8 mouse cellular contexts compared by ENCODE assay signal in the genomic region with DNA sequence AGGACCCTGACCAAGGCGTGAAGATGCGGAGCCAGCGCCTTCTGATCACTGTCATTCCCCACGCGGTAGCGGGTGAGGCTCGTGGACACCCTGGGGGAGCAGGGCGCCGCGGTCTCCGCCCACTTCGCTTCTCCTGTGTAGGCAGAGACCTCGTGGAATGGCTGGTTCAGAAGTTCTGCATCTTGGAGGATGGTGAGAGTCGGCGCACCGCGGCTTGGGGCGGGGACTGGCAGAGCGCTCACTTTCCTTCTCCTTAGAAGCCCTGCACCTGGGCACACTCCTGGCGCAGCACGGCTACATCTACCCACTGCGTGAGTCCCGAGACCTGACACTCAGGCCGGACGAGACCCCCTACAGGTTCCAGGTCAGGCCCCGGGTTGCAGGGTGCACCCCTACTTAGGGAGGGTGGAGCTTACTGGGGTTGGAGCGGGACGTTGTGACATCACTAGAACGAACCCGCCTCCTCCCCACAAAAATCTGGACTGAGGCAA. TPM values are rescaled to one million over a fixed set of nuclear protein-coding genes. Genes with fewer than 3 reads are reported as not detected.
DNase-seq lines count a peak whose midpoint lies in the region; ATAC-seq lines count a peak whose summit lies in the region.

No protein-coding gene starts in this region.

- H3K4me2 ChIP-seq in kidney, embryonic 15.5 days: peak overlapping the region; percentile 95

- H3K4me1 ChIP-seq in brown adipose tissue, adult 24 weeks (ENCODE audit: control insufficient read depth, insufficient read depth, insufficient read length, low read length): no peaks in the 10 kb centered on the region
- peaks cover 51% of the 10 kb centered on the region for H3K4me1 ChIP-seq in kidney, embryonic 15.5 days

- H3K27ac ChIP-seq in brown adipose tissue, adult 24 weeks (replicated peaks; ENCODE audit: low read depth, low read length): no peak overlapping the region
- no peak overlapping the region for H3K27ac ChIP-seq in kidney, embryonic 15.5 days

- whole genome bisulfite sequencing in kidney, embryonic 15.5 days: 1% methylated on average over 30 of the region's 30 CpGs

- peak overlapping the region; percentile 24 for H3K9ac ChIP-seq in kidney, embryonic 15.5 days

- ATAC-seq in kidney, embryonic 15.5 days (replicated peaks; ENCODE audit: low FRiP score): no peak
- peak; percentile 38; the same call in 1 of the 2 replicates for ATAC-seq in monocyte, adult 5-6 weeks (replicated peaks; ENCODE audit: insufficient number of reproducible peaks, low FRiP score, low TSS enrichment, poor library complexity, severe bottlenecking)

- peak overlapping the region; percentile 31 for H3K4me3 ChIP-seq in brown adipose tissue, adult 24 weeks (ENCODE audit: insufficient read depth, low read depth, low read length)
- peak overlapping the region; percentile 52 for H3K4me3 ChIP-seq in kidney, embryonic 15.5 days (replicated peaks)

- peaks cover 61% of the 10 kb centered on the region for H3K27me3 ChIP-seq in kidney, embryonic 15.5 days

- no peaks in the 10 kb centered on the region for H3K9me3 ChIP-seq in kidney, embryonic 15.5 days (replicated peaks)

- peak; percentile 16 to 38 for DNase-seq in heart, adult 18-20 months
- no peak for DNase-seq in heart, postnatal 4 days
- DNase-seq in frontal cortex, postnatal 36 days (ENCODE audit: low spot score in 2 of 2): peak; percentile 75 to 83
- DNase-seq in liver: peak; percentile 23
- DNase-seq in urinary bladder, postnatal 25 days (ENCODE audit: low spot score): peak; percentile 39

- peaks cover under 1% of the 10 kb centered on the region; the same call in 1 of the 2 replicates for H3K36me3 ChIP-seq in kidney, embryonic 15.5 days

RNA-seq across cellular contexts. Expression of a gene that starts 0.6 kb away (rescaled TPM):
- total RNA-seq in heart, adult 18-20 months (2021): under 1 TPM; 0.15 to 0.77 TPM
- total RNA-seq in heart, postnatal 4 days (2021): 1 to 10 TPM; 2.0 to 2.1 TPM
- polyA plus RNA-seq in brown adipose tissue, adult 24 weeks (2012; ENCODE audit: insufficient read depth, insufficient read length, missing spikeins): not detected in 2 replicates
- 9.2 and 9.4 TPM in 2 replicates for polyA plus RNA-seq in kidney, embryonic 15.5 days (2015; fragmentation: Nextera tagmentation; extraction: Ambion mirVana)
- 0.49 TPM in 1 of 3 replicates, not detected in the others for total RNA-seq in monocyte, adult 5-6 weeks (2017)

RNA-seq across cellular contexts. Expression of a gene that starts 4.2 kb away (rescaled TPM):
- 1 to 10 TPM in 1 of 2 experiments, under 1 TPM in 1; 0.95 to 1.2 TPM for total RNA-seq in heart, adult 18-20 months (2021)
- 1 to 10 TPM; 1.6 to 2.0 TPM for total RNA-seq in heart, postnatal 4 days (2021)
- polyA plus RNA-seq in brown adipose tissue, adult 24 weeks (2012; ENCODE audit: insufficient read depth, insufficient read length, missing spikeins): 3.1 and 7.4 TPM in 2 replicates
- polyA plus RNA-seq in kidney, embryonic 15.5 days (2015; fragmentation: Nextera tagmentation; extraction: Ambion mirVana): 9.0 and 9.3 TPM in 2 replicates
- total RNA-seq in monocyte, adult 5-6 weeks (2017): not detected in 3 replicates

RNA-seq across cellular contexts. Expression of a gene that starts 4.5 kb away (rescaled TPM):
- total RNA-seq in heart, adult 18-20 months (2021): not detected
- total RNA-seq in heart, postnatal 4 days (2021): not detected
- not detected in 2 replicates for polyA plus RNA-seq in brown adipose tissue, adult 24 weeks (2012; ENCODE audit: insufficient read depth, insufficient read length, missing spikeins)
- polyA plus RNA-seq in kidney, embryonic 15.5 days (2015; fragmentation: Nextera tagmentation; extraction: Ambion mirVana): 0.55 and 0.67 TPM in 2 replicates
- not detected in 3 replicates for total RNA-seq in monocyte, adult 5-6 weeks (2017)

RNA-seq across cellular contexts. Expression of a gene that starts 40.7 kb away (rescaled TPM):
- total RNA-seq in heart, adult 18-20 months (2021): 100 to 1,000 TPM; 138 TPM
- total RNA-seq in heart, postnatal 4 days (2021): 10 to 100 TPM; 71.2 to 73.2 TPM
- 42.0 and 48.6 TPM in 2 replicates for polyA plus RNA-seq in brown adipose tissue, adult 24 weeks (2012; ENCODE audit: insufficient read depth, insufficient read length, missing spikeins)
- 49.6 and 52.7 TPM in 2 replicates for polyA plus RNA-seq in kidney, embryonic 15.5 days (2015; fragmentation: Nextera tagmentation; extraction: Ambion mirVana)
- total RNA-seq in monocyte, adult 5-6 weeks (2017): 37.3 to 55.5 TPM (median 45.4 TPM) in 3 replicates

RNA-seq across cellular contexts. Expression of a gene that starts 49.3 kb away (rescaled TPM):
- total RNA-seq in heart, adult 18-20 months (2021): 10 to 100 TPM; 12.2 to 16.6 TPM
- total RNA-seq in heart, postnatal 4 days (2021): 10 to 100 TPM; 34.7 to 36.4 TPM
- 10.7 and 23.5 TPM in 2 replicates for polyA plus RNA-seq in brown adipose tissue, adult 24 weeks (2012; ENCODE audit: insufficient read depth, insufficient read length, missing spikeins)
- 106 and 110 TPM in 2 replicates for polyA plus RNA-seq in kidney, embryonic 15.5 days (2015; fragmentation: Nextera tagmentation; extraction: Ambion mirVana)
- total RNA-seq in monocyte, adult 5-6 weeks (2017): 80.4 to 111 TPM (median 109 TPM) in 3 replicates
